Mouse (Mus musculus) heart, adult 8-10 months (tissue): ENCODE data around the gene Flt3l. TPM values are rescaled to one million over a fixed set of nuclear protein-coding genes. Genes with fewer than 3 reads are reported as not detected.
A peak's percentile ranks its signal among the peaks of the same experiment; 100 is the strongest.
"Not testable (repeated sequence)": the region's sequence is repeated elsewhere in the genome, so short reads cannot be mapped to it uniquely, and the experiment has no call there.

Experiments used
- DNase-seq: peaks from one replicate; pipeline ENCODE4 v3.0.0; 2022; ENCODE audit warnings: low spot score
- total RNA-seq, 4 experiments: library from RNA; stranded (reverse); gene quantifications; 2 replicates each; pipeline ENCODE4 v1.2.4; 2022

Gene Flt3l
- total RNA-seq, 4 experiments from 2014 or later = 6.1 to 7.9 (median 6.5) TPM

- DNase-seq = no peak
Observed at GRCm38 (mm10) chr7:45145460-45145859, 9.2 kb upstream of the Flt3l start.

GRCm38 (mm10) chr7:45144368-45145174, 8.3 kb upstream of the Flt3l start:
- DNase-seq = no peak

- no peak for DNase-seq
Observed at GRCm38 (mm10) chr7:45141914-45142313, 5.7 kb upstream of the Flt3l start.

- no peak for DNase-seq
Observed at GRCm38 (mm10) chr7:45141319-45141718, 5.1 kb upstream of the Flt3l start.

- DNase-seq = no peak
Observed at GRCm38 (mm10) chr7:45139904-45140723, 3.9 kb upstream of the Flt3l start.

GRCm38 (mm10) chr7:45138403-45138802, 2.2 kb upstream of the Flt3l start:
- DNase-seq = no peak

GRCm38 (mm10) chr7:45137171-45138006, 1.2 kb upstream of the Flt3l start:
- no peak for DNase-seq

GRCm38 (mm10) chr7:45135370-45135769, 862 bp downstream of the Flt3l start:
- DNase-seq = no peak

GRCm38 (mm10) chr7:45134544-45135026, 1.6 kb downstream of the Flt3l start:
- no peak for DNase-seq

- DNase-seq = no peak
Observed at GRCm38 (mm10) chr7:45133446-45134159, 2.6 kb downstream of the Flt3l start.

GRCm38 (mm10) chr7:45131850-45132249, 4.4 kb downstream of the Flt3l start:
- no peak for DNase-seq

GRCm38 (mm10) chr7:45129776-45130512, 6.3 kb downstream of the Flt3l start:
- no peak for DNase-seq

GRCm38 (mm10) chr7:45129318-45129717, 6.9 kb downstream of the Flt3l start:
- no peak for DNase-seq

- peak; percentile 100 for DNase-seq
Observed at GRCm38 (mm10) chr7:45128624-45129246, 7.5 kb downstream of the Flt3l start, which contains the start of gene Rpl13a. TSS of gene Rpl13a (minus strand) at chr7:45128761.

GRCm38 (mm10) chr7:45127700-45128224, 8.5 kb downstream of the Flt3l start:
- no peak for DNase-seq

- no peak for DNase-seq
Observed at GRCm38 (mm10) chr7:45126844-45127699, 9.2 kb downstream of the Flt3l start.

GRCm38 (mm10) chr7:45126147-45126843, 9.9 kb downstream of the Flt3l start:
- no peak for DNase-seq

- not testable (repeated sequence) for DNase-seq
Observed at GRCm38 (mm10) chr7:45125649-45126048, 10.6 kb downstream of the Flt3l start.
